Mouse (Mus musculus): ENCODE measurements at regions not wholly inside any gene's neighbourhood (a gene's known extent, or its start where the extent isn't known, plus 50 kb on each side); places are given as distances from the start of the nearest gene placed in this dataset.

- TF ChIP-seq HCFC1 (IDR thresholded peaks at IDR 0.05; ENCODE audit: borderline replicate concordance, insufficient read depth, low read length) (no peak), MAFK (IDR thresholded peaks at IDR 0.05; ENCODE audit: insufficient read depth, low read depth, low read length) (no peak), ZNF384 (IDR thresholded peaks at IDR 0.05; ENCODE audit: low read depth, low read length) (no peak)
Measured at GRCm38 (mm10) chr4:81677205-81677604, 234.6 kb upstream of the Mpdz start.
